Mouse (Mus musculus) 416B (cell line): ENCODE results near the gene Rpl34.

ENCODE experiments used
- DNase-seq: peaks from one replicate; pipeline ENCODE4 v3.0.0; 2011; ENCODE audit warnings: low read depth

Rpl34 gene

DNA sequence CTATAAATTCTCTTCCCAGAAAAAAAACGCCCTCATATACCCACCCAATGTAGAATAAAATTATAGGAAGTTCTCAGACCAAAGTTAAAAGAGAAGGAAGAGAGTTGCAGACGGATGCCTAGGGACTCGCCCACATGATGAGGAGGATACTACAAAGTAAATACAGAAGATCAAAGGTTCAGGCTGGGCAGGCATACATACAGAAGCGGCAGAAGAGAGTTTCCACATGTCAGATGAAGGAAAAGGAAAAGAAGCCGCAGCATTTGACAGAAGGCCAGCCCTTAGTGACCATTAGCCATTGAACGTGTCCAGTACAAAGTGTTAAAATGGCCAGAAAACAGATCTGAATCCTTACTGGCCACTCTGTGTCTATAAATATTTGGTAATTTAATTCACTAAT lies 17.3 kb downstream of the Rpl34 start:
- no peak for DNase-seq

DNA sequence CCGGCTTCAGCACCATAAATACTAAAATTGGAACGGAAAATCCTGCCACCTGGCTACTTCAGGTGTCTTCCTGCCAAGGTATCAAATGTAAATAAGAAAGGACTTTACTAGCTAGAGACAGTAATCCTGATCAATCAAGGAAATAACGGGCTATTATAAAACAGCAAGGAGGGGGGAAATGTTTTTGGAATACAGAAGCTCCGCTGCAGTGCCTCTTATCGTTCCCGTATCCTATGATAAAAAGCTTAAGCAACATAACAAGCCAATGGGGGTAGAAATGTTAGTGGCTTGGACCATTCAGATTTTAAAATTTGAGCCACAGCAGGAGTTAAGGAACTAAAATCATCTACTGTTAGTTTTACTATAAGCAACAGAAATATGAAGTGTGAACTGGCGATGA lies 20.1 kb downstream of the Rpl34 start:
- no peak for DNase-seq

DNA sequence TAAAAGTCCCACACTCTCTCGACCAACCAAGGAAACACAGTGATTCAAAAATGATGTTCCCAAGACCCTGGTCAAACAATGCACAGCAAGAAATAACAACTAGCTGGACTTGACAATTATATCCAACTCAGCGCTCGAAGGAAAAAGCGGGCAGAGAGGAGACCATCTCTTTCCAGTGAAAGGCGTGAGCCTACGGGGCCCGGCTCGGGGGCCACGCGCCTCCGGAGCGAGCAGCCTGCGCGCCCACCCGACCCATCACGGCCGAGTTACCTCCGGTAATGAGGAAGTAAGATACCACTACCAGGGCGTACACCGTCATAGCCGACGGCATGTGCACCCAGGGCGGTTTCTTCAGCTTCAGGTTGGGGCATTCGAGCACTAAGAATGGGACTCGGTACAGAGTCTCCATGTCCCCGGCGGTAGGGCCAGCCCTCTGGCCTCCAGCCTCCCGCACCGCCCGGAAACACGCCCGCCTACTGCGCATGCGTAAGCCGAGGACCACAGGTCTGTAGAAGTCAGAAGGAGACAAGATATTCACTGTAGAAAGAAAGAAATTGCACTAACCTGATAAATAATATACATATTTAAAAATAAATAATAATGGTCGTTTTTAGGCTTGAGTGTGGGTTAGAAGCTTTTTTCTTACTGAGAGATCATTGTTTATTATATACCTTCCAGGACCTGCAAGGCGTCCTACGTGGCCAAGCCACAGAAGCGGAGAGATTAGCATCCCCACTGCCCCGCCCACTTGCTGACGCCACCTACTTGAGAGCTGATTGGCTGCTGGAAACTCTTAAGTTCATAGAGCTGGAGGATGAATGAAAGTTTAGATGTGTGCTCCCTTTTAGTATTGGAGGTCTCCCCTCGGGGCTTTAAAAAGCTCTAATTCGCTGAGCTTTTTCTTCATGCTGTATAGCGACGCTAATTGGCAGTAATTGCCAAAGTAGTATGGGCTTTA lies 21.0 kb downstream of the Rpl34 start, which contains the start of gene Ostc:
Gene Ostc (minus strand): TSS at position 478 of the 958 bp plus-strand sequence.
- DNase-seq = peak; percentile 99

DNA sequence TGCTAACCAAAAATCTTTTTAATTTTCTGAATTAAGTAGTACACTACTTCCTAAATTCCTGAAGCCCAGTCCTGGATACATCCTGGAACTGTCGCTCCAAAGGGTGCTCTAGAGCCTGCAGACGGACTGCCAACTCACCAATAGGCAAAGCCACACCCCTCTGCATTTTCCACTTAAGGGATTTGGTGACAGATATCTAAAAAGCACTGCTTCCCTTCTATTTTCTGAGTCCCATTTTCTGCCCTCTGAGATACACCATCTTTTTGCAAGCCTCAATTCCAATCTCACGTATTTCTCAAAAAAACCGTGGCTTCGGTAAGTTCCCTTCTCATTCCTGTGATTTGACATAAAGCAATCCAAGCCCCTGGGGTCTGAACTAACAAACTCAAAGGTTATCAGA lies 21.7 kb downstream of the Rpl34 start:
- peak; percentile 70 for DNase-seq

DNA sequence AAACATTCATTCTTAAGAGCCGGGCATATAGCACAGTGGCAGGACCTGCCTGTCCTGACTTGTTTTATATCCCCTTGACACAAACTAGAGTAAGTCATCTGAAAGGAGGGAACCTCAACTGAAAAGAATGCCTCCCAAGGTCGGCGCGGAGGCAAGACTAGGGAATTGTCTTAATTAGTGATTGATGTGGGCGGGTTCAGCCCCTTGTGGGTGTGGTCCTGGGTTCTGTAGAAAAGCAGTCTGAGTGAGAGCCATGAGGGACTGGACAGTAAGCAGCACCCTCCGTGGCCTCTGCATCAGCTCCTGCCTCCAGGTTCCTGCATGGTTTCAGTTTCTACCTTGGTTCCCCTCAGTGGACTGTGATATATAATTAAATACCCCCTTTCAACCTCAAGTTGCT lies 27.9 kb downstream of the Rpl34 start:
- no peak for DNase-seq

DNA sequence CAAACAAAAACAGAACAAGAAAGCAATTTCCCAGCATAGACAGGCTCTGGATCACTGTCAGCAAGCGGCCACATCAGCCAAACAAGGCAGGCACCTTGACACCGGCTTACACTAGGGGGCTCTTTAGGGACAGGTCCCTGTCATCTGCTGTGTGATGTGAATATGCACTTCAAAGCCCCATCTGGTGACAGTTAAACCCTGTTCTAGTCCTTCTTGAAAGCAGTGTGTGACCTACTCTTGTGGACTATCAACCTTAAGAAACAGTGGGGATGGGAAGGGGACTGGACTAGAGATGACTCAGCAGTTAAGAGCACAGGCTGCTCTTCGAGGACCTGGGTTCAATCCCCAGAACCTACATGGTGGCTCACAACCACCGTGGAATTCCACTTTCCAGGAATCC lies 32.6 kb downstream of the Rpl34 start:
- DNase-seq = no peak

DNA sequence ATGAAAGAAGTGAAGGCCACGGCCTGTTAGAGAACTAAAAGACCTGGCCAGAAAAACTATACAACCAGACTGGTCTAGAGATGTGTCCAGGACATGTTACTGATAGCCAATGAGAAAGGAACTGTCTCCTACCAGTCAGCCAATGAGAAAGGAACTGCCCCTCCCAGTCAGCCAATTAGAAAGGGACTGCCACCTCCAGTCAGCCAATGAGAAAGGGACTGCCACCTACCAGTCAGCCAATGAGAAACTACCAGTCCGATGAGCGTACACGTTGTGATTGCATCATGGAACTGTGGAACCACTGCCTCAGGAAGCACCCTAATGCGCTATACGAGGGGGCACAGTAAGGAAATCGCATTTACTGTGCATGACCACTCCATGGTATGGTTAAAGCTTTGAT lies 35.5 kb downstream of the Rpl34 start:
- DNase-seq = peak; percentile 77

DNA sequence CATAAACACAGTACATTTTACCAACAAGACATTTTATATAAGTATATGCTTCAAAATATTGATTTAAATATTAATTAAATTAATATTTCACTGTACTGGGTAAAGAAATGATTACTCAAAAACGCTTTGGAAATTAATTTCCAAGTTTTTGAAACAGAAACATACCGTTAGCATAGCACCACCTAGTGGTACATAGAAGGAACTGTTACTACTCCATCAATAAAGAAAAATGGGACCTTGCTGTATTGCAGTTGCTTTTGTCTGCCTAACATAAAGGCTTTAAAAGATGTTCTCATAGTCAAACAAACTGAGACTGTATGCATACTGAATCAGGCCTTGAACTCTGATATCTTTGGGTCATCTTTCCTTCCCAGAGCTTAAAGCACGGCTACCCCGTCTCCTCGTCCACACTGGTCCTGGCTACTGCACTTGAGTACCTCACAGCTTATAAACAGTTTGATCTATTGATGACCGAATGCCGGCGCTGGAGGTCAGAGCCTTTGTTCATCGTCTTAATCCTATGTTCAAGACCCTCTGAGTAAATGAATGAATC lies 36.1 kb downstream of the Rpl34 start:
- peak; percentile 62 for DNase-seq

DNA sequence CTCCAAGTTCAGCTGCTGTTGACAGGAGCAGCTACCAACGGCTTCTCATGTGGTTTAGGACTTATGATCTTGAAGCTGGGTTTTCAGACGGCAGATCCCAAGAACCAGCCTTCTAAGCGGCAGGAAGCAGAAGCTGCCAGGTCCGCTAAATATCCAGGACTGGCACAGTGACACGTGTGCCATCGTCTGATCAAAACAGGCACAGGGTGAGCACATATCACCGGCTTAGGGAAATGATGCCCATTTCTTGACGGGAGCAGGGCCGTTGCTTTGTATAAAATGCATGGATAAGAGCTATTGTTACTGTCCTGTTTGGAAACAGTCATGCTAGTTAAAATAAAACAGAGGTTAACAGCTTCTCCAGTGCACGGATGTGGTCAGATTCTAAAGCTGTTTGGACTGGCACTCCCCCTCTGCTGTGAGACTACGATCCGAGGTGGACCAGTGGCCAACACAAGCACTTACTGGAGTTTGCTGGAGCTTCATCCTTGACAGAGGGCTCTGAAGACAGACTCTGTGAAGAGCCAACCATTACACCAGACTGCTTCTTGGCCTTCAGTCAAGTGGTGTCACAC lies 38.5 kb downstream of the Rpl34 start:
- DNase-seq = peak; percentile 51

DNA sequence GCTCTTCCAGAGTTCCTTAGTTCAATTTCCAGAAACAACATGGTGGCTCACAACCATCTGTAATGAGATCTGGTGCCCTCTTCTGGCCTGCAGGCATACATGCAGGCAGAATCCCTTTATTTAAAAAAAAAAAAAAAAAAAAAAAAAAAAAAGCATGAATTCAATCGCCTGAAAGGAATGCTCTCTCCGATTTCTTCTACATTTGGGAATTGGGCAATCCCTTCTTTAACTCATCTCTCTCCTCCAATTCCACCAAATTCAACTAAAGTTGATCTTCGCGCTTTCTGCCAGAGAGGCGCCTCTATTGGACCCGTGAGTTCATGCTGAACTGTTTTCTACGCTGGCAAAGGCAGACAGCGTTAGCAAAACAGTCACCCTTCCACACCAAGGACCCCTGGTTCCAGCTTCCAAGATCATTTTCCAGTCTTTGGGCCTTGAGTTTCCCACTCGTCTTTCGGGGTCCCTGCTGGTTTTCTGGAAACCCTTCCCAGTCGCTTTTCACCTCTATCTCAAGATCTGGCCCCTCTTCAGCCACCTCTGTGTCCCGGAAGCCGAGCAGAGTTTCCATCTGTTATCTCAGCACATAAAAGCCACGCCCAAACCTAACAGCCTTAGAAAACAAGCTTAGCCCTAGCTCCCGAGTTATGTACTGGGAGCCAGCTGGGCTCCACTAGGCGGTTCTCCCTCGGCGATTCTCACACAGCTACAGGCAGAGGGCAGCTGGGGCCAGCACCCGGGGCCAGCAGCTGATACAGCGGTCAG lies 39.2 kb downstream of the Rpl34 start:
- peak; percentile 84 for DNase-seq

DNA sequence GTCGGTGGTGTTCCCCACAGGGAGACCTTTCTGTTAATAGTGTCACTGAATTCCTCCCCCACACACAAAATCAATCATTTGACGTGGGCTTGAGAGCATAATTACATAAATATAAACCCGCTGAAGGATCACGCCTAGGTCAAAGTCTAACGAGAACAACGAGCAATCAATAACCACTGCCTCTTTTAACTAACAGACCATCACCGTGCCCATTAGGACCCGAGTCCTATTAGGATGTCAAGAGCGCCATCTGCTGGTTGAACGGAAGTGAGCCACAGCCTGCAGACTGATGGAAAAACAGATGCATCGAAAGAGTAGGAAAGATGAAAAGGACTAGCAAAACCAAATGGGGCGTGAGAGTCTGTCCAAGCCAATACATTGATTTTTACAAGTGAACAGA lies 40.6 kb downstream of the Rpl34 start:
- peak; percentile 73 for DNase-seq

DNA sequence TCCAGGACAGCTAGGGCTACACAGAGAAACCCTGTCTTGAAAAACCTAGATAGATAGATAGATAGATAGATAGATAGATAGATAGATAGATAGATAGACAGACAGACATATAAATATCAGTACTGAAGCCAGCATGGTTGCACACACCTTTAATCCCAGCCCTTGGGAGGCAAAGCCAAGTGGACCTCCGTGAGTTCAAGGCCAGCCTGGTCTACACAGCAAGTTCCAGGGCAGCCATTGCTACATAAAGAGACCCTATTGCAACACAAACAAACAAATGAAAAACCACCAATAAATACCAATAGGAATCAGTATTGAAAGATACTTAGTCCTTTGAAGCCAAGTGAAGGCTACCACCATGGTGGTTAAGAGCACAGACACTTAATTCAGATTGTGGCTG lies 43.1 kb downstream of the Rpl34 start:
- DNase-seq = no peak

DNA sequence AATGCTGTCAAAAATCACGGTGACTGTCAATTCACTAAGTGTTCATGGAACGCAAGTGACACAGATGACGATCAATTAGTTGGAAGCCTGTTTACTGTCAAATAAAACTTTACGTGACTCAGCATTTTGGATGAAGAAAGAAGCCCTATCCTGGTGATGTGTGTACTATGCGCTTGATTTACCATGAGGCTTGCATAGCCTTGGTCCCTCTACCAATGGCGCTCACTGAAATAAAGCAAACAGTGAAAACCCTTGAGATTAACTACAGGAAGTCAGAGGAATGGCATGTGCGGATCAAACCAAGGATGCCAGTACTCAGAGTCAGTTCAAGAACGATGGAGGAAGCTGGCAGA lies 45.2 kb downstream of the Rpl34 start:
- no peak for DNase-seq

DNA sequence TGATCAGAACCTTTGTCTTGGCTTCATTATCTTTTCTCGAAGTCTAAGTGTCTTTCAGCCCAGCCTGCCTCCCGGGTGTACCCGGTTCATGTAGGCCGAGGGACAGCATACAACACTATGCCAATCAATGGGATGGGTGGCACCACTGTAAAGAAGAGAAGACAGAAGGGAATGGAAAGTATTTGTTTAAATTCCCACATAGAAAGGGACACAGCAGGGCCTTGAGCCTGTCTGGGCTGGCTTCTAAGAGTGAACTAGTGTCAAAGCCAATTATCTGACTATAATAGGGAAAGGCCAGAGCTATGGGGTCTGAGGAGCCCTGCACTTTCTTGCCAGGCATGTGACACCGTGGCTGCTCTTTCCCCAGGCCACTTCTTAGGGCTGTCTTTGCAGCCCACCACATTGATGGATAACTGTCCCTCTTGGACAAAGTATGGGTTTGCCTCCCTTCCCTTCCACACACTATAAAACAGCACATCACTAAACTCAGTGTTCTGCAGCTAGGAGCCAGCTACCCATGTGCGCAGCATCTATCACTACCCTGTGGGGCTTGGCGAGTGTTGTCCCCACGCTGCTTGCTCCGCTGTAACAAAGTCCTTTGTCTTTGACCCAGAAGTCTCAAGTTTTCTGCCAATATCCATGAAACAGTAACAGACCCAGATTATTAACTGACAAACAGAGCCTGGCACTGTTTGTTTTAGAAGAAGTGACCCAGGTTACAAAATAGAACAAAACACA lies 45.8 kb downstream of the Rpl34 start:
- DNase-seq = no peak

DNA sequence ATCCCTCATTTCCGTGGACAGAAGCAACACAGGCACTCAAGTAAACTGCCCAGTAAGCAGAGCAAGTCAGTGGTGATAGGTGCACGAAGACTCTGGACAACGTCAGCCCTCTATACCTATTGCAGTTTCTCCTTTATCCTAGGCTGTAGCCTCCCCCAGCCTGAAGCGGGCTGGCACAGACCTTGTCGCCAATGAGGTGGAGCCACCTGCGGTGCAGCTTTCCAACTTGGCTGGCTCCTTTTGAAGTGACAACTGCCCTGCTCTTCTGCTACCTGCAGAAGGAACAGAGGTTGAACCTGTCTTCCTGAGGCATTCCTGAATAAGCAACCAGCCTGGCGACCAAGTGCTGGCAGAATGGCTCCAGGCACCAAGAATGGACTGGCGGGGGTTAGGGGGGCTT lies 46.4 kb downstream of the Rpl34 start:
- no peak for DNase-seq

DNA sequence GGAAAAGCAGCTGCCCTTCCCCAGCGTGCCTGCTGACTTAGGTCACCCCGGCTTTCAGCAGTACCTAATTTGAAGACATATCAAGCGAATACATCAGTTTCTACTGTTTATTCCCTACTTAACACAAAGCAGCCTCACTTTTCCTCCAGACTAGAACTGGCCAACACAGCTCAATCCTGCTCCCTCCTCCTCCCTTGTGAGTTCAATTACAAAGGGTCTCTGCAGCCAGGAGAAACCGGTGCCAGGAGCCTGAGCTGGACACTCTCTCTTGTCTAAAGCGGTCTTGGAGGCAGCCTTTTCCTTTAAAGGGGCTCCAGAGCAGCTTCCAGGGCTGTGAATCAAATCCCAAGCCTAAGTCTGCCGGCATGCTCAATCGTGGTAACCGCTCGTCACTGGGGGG lies 48.0 kb downstream of the Rpl34 start:
- DNase-seq = no peak

DNA sequence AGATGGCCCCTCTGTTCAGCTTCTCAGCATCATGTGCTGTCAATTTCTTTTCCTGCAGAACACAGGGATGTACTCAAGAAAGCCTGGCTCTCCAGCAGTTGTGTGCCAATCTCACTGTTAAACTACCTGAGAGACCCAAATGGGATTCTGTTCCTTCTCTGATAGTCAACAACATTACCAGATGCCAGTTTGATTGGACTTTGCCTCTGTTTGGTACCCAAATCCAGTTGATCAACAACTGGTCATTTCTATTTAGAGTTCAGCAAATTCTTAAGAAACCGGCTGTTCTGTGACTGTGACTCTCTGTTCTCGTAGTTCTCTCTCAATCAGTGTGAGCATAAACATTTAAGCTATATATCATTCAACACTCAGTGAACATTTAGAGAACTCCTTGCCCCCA lies 49.0 kb downstream of the Rpl34 start:
- DNase-seq = no peak

DNA sequence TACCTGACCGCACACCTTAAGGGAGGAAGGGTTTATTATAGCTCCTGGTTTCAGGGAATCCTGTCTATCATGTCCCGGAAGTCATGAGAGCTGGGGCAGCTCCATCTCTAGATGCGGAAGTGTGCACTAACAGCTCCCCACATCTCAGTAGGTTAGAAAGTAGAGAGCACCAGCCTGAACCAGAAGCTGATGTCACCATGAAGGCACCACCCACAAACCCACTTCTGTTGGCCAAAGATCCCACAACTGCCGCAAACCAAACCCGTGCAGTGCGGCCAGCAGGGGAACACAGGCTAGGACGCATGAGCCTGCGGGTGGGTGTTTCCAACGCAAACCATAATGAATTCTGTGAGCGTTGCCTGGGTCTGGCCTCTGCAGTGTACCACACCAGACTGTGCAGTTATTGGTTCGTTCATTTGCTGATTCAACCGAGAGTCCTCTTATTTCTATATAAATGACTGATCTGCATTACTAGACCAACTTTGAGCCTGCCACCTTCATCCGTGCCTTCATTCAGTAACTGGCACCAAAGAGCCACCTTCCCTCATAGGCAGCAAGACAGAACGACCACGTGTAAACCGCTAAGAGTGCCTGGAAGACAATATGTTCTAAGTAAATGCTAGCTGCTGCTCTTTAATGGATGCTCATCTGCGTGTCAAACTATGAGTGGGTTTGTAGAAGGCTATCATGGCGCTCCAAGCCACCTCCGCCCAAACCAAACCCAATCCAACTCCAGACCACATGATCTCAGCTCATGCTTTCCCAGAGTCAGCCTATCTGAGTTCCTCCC lies 52.3 kb downstream of the Rpl34 start:
- no peak for DNase-seq
